ENCODE assay signal across 11 mouse cellular contexts in the genomic region with DNA sequence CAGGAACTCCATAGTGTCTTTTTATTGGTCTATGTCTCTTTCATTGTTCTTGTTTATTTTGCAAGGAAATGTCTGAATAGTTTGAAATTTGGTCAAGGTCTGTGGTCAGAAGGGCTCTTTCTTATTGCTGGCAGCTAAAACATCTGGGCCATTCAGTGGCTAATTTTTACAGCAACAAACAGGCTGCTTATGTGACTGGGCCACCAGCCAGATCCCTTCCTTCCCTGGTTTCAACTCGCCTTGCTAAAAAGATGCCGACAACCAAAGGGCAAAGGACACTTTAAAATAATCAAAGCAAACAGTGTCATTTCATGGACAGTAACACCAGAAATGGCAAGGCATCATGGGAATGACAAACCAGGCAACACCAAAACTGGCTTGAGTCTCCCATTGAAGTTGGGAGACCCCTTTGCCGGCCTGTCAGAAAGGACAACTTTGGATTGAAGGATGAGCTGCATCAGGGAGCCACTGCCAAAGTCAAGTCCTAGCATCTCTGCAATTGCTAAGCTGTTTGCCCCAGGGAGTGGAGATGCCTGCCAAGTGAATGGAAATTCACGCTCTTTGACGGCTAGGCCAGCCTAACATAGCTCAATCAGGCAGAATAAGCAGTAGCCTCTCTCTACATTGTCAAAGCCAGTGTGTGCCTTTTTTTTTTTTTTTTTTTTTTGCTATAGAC. TPM values are rescaled to one million over a fixed set of nuclear protein-coding genes. Genes with fewer than 3 reads are reported as not detected.
DNase-seq lines count a peak whose midpoint lies in the region; ATAC-seq lines count a peak whose summit lies in the region.
"Had no signal": no experiment of that assay in that cellular context is flagged by ENCODE, and none has a peak within 500 bp of the region (broad histone marks: within the 10 kb centered on the region; RNA-seq: fewer than 3 reads in every experiment).

No protein-coding gene starts in this region.

- ATAC-seq in kidney, embryonic 14.5 days (ENCODE audit: low FRiP score, low TSS enrichment) = no peak
- ATAC-seq in lung, embryonic 15.5 days (ENCODE audit: borderline replicate concordance, extremely low read depth, low FRiP score, low TSS enrichment) = peak; percentile 88
- ATAC-seq in activated CD4-positive, CD25-positive, alpha-beta regulatory T cell, adult 4 months = no peak

- no peaks in the 10 kb centered on the region for H3K27me3 ChIP-seq in kidney, embryonic 14.5 days (ENCODE audit: control insufficient read depth, insufficient read depth, low read length)
- no peaks in the 10 kb centered on the region for H3K27me3 ChIP-seq in lung, embryonic 15.5 days
- H3K27me3 ChIP-seq: heart, embryonic 15.5 days; limb, embryonic 12.5 days had no signal

- DNase-seq in kidney, adult 18-20 months = peak; percentile 12
- DNase-seq in brain, adult 2 months (ENCODE audit: low read depth, low spot score) = peak; percentile 47
- DNase-seq in fat pad, adult 2 months (ENCODE audit: extremely low read depth, low read depth, low spot score) = peak; percentile 11
- no peak for DNase-seq in frontal cortex, postnatal 36 days (ENCODE audit: low spot score in 2 of 2)
- no peak for DNase-seq in layer of hippocampus, adult 9-10 months (ENCODE audit: low spot score)

- 67% methylated on average over 5 of the region's 5 CpGs for WGBS in kidney, embryonic 14.5 days
- WGBS in lung, embryonic 15.5 days = 36% methylated on average over 5 of the region's 5 CpGs

- H3K4me2 ChIP-seq in kidney, embryonic 14.5 days (replicated peaks; ENCODE audit: low read depth, low read length) = no peak overlapping the region
- no peak overlapping the region for H3K4me2 ChIP-seq in lung, embryonic 15.5 days
- H3K4me2 ChIP-seq: heart, embryonic 15.5 days; limb, embryonic 12.5 days had no signal

- H3K4me1 ChIP-seq in kidney, embryonic 14.5 days (ENCODE audit: control insufficient read depth, insufficient read depth, low read length) = no peaks in the 10 kb centered on the region
- peaks cover 11% of the 10 kb centered on the region; the same call in 1 of the 2 replicates for H3K4me1 ChIP-seq in lung, embryonic 15.5 days
- H3K4me1 ChIP-seq: heart, embryonic 15.5 days; limb, embryonic 12.5 days had no signal

- H3K36me3 ChIP-seq in kidney, embryonic 14.5 days (ENCODE audit: control insufficient read depth, insufficient read depth, low read length) = no peaks in the 10 kb centered on the region
- H3K36me3 ChIP-seq in lung, embryonic 15.5 days = no peaks in the 10 kb centered on the region
- H3K36me3 ChIP-seq: heart, embryonic 15.5 days; limb, embryonic 12.5 days had no signal

- H3K9ac ChIP-seq in kidney, embryonic 14.5 days (ENCODE audit: low read depth, low read length) = no peak overlapping the region
- no peak overlapping the region for H3K9ac ChIP-seq in lung, embryonic 15.5 days
- H3K9ac ChIP-seq: heart, embryonic 15.5 days; limb, embryonic 12.5 days had no signal

- H3K27ac ChIP-seq in kidney, embryonic 14.5 days (ENCODE audit: low read depth, low read length) = no peak overlapping the region
- H3K27ac ChIP-seq in lung, embryonic 15.5 days = peak overlapping the region; percentile 86; the same call in 1 of the 2 replicates
- H3K27ac ChIP-seq: heart, embryonic 15.5 days; limb, embryonic 12.5 days had no signal

- H3K9me3 ChIP-seq in kidney, embryonic 14.5 days (ENCODE audit: control insufficient read depth, low read length) = no peaks in the 10 kb centered on the region
- H3K9me3 ChIP-seq in lung, embryonic 15.5 days = no peaks in the 10 kb centered on the region
- H3K9me3 ChIP-seq: heart, embryonic 15.5 days; limb, embryonic 12.5 days had no signal

- H3K4me3 ChIP-seq in kidney, embryonic 14.5 days (ENCODE audit: low read length) = no peak overlapping the region
- no peak overlapping the region for H3K4me3 ChIP-seq in lung, embryonic 15.5 days
- H3K4me3 ChIP-seq: heart, embryonic 15.5 days; limb, embryonic 12.5 days had no signal

RNA-seq across cellular contexts. Expression of a gene that starts 15.3 kb away (rescaled TPM):
- not detected in 2 replicates for polyA plus RNA-seq in kidney, embryonic 14.5 days (2014; fragmentation: Nextera tagmentation; extraction: Ambion mirVana)
- not detected in 2 replicates for polyA plus RNA-seq in lung, embryonic 15.5 days (2015; fragmentation: Nextera tagmentation; extraction: Ambion mirVana)
- under 1 TPM in 1 of 2 experiments, not detected in 1; 0.36 TPM for polyA plus RNA-seq in activated CD4-positive, CD25-positive, alpha-beta regulatory T cell, adult 4 months (2017; shearing (Covaris generic))
- polyA plus RNA-seq: heart, embryonic 15.5 days; limb, embryonic 12.5 days; stomach, embryonic 16.5 days had no signal

Comparison
In these comparisons a context has a peak if more than half of its experiments do, and no peak if none do; other contexts are left out.
1. DNase-seq: peak in kidney, adult 18-20 months (single experiment), brain, adult 2 months (single experiment) and fat pad, adult 2 months (single experiment); none in frontal cortex, postnatal 36 days (0 of 2) and layer of hippocampus, adult 9-10 months (single experiment).